Mouse (Mus musculus) cerebellum, postnatal 25 days (tissue): ENCODE data around the gene Cacna1f.

ENCODE experiments used
- DNase-seq, 2 experiments: peaks; one replicate each; pipeline ENCODE4 v3.0.0; 2021; ENCODE audit warnings: mixed read lengths in 2 of 2

Cacna1f gene

DNA sequence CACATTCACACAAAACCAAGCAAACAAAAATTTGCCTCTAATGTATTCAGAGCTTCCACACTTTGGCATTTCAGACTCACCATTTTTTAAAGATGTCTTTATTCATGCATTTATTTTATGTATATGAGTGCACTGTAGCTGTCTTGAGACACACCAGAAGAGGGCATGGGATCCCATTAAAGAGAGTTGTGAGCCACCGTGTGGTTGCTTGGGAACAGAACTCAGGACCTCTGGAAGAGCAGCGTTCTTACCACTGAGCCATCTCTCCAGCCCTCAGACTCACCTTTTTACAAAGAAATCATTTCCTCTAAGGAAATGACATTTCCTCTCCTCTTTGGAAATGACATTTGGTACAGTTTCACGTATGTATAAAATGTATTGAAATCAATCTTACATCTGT, 72.1 kb downstream of the Cacna1f start:
- no peak for DNase-seq

DNA sequence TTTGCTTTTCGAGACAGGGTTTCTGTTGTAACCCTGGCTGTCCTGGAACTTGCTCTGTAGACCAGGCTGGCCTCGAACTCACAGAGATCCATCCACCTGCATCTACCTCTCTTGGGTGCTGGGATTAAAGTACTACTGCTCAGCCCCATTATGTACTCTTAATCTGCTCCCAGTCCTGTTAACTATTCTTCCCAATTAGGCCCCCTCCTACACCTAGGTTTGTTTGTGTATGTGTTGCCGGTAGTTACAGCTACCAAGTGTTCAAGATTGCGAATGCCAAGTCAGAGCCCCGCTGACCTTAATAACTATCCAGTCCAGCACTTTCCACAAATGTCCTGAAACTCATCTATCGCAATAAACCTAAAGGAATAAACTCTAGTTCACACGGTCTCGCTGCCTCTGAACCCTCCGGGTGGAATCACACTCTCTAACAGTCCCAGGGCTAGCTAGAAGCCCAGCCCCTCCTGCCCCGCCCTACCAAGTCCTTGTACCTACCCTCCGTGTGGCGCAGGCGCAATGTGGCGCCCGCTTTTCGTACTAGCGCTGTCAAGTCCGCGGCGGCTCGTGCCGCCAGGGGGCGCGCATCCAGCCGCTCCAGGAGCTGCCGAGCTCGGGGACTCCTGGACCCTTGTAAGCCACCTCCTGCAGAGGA, 72.6 kb downstream of the Cacna1f start:
- DNase-seq: peak; percentile 87 to 94

DNA sequence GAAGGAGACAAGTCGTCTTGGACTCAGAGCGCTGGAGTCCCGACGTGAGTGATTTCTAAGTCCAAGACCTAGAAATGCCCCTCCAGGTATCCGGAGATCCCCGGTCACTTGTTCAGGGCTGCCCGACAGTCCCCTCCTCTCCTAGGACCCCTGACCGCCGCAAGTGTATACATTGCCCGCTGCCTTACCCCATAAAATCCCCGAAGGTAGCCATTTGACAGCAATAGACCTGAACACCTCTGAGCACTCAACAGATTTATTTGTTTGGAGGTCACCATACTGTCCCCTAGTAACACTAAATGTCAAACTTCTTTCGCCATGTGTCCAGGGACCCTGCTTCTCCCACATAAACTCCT, 73.2 kb downstream of the Cacna1f start:
- DNase-seq: no peak

DNA sequence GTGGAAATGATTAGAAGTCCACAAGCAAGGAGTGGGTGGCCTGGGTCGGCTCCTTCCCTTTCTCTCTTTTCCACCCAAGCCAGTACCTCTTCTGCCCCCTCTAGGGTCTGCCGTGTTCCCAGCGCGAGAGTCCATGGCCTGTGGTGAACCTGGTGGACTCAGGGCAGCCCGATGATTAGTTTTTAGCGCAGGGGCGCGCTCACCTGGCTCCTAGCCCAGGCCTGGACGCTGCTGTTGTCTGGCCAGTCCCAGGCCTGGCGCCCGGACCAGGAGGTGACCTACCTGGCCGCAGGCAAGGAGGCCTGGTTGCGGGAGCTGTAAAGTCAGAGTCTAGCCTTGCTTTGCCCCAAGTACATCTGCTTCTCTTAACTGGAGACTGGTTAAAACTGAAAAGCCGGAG, 74.0 kb downstream of the Cacna1f start, which contains the start of gene Magix:
Gene Magix (minus strand): TSS at position 388 of the 400 bp plus-strand sequence.
- DNase-seq: peak; percentile 62 to 72
